Mouse (Mus musculus) cerebellum, postnatal 25 days (tissue): ENCODE measurements around the gene Retnla.
A peak's percentile ranks its signal among the peaks of the same experiment; 100 is the strongest.
"Not testable (repeated sequence)": the region's sequence is repeated elsewhere in the genome, so short reads cannot be mapped to it uniquely, and the experiment has no call there.

Source experiments
- DNase-seq, 2 experiments: peaks; one replicate each; pipeline ENCODE4 v3.0.0; 2021; ENCODE audit warnings: mixed read lengths in 2 of 2

Retnla gene

DNA sequence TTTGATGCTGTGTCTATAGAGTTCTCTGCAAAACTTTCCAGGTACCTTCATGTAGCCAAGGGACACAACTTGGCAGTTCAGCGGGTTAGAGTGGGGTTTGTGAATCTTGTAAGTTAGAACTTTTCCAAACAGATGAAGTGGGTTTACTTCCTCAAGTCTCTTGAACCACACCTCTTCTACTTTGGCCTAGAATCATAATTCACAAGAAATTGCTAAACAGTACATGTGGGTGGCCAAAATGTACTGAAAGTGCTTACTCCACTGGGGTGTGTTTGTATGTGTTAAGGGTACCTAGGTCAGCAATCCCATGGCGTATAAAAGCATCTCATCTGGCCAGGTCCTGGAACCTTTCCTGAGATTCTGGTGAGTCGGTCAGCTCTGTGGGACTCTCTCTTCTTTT is at the start of gene Retnla:
TSS of gene Retnla (plus strand) at position 286 of the 400 bp plus-strand sequence.
- no peak for DNase-seq

DNA sequence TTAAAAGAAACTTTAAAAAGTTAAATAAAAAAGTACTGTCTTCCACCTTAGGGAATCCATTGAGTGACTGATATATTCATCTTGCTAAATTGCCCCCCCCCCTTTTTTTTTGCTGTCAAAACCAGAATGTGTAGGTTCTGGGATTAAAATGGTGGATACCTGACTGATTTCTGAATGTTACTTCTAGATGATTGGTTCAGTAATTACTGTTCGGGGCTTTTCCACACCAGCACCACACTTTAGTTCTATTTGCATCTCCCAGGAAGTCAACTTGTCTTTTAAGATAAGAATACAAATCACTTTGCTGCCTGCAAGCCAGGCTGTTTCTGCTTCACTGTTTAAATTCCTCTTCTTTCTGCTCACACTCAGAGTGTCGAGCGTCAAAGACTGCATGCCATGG is 44.1 kb upstream of the Retnla start:
- DNase-seq = no peak

DNA sequence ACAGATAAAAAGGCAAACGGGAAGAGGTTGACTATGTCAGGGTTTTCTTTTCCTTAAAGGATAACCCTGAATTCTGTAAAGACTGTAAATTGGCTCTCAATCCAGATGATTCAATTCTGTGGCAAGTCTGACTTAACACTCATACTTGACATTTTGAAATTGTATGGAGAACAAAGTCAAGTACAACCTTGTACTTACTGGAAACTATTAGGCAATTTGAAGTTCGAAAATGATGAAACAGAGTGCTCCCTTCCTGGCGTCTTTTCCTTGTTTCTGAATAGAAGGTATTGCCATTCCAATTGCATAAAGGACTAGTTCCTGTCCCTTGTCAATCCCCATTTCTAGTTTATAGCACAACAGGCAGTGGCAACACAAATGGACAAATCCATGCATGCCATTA is 42.9 kb upstream of the Retnla start:
- DNase-seq = no peak

DNA sequence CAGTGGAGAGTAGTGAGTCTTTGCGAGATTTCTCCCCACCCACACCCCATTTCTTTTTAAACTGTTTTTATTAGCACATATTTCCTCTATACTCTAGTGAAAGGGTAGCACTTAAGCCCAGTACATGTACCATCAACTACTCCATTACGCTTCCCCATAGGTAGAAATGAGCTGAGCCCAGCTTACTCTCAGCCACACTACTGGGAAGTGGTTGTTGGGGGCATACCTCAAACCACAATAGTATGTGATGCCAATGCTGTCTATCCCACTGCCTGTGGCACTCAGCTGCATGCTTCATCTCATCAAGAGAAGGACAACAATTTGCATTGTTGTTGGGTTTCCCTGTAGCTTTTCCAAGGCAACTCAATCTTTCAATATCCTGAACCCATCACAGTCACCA is 41.4 kb upstream of the Retnla start:
- DNase-seq = no peak

DNA sequence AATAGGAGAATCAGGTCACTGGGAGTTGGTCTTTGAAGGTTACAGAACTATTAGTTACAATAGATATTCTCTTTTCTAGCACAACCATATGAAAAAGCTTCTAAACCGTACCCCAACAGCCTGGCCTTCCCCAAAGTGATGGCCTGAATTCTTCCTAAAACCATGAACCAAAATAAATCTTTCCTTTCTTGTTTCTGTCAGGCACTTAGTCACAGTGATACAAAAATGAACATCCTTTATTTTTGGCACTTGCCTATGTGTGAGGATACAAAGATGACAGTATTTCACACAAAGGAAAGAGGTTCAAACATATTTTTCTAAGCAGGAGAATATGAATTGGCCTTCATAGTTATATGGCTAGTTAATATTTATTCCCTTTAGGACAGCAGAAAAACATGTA is 36.9 kb upstream of the Retnla start:
- DNase-seq = no peak

DNA sequence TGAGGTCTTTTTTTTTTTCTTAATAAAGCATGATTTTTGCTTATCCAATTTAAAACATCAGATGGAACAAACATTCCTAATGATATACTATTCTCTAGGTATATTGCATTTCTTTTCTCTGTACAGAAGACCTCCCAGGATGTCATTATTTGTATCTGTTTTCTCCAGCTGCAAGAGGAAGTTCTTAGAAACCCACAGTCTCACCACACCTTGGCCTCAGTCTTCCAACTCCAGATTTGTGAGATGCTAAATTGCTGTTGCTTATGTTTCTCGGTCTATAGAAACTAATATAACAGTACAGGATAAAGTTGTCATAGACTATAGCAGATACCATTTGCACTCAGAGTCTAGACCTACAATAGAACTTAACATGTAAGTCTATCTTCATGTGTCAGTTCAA is 35.8 kb upstream of the Retnla start:
- no peak for DNase-seq

DNA sequence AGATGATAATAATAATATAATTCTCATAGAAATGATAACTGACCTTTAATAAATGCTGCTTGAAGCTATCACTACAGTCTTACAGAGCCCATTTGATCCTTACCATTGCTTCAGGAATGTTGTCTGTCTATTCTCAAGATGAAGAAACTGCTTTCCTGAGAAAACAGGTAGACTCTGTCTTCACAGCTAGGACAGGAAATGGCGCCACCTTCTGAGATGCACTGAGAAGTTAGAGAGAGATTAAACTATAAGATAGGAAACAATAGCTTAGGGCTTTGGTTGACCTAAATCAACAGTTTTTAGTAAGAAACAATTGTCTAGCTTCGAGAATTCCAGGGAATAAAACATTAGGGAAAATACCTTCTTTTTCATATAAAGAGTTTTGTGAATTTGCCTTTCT is 33.0 kb upstream of the Retnla start:
- peak in 1 of 2 experiments; percentile 21 for DNase-seq

DNA sequence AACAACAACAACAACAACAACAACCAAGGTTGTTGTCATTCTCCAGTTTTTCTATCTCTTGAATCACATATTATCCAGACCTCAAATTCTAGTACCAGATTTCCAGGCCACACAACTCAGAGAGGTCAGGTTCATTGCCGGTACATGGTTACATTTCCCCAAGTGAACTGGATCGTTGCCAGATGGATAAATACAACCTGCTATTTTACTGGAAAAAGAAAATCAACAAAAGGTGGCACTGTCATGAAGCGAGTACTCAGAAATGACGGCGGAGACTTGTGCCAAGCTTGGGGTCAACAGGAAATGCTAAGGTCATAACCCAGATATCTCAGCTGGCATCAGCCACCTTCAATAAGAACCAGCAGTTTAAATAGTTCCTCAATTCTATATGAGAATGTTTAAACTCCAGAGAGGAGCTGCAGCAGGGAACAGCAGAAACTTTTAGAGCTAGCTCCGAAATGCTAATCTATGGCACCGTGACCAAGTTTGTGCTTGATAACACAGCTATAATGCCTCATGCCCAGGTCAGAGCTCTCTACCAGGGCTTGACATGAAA is 30.4 kb upstream of the Retnla start:
- DNase-seq = no peak

DNA sequence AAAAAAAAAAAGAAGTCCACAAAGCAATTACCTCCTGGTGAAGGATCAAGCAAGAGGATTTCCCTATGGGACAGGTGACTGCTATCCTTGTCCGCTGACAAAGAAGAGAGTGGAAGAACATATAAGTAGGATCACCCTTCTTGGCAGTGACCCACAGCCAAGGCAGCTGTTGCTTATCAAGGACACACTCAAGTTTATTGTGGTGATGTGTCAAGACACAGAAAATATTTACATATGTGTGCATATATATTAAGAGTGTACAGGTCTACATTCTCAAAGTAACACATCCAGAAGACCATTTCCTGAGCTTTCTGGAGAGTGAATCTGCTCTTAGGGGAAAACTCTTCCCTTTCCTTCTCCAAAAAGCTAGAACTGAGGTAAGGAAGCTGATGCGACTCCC is 25.7 kb upstream of the Retnla start, which contains the start of gene Retnlb:
TSS of gene Retnlb (plus strand) at position 162 of the 400 bp plus-strand sequence.
- DNase-seq = no peak

DNA sequence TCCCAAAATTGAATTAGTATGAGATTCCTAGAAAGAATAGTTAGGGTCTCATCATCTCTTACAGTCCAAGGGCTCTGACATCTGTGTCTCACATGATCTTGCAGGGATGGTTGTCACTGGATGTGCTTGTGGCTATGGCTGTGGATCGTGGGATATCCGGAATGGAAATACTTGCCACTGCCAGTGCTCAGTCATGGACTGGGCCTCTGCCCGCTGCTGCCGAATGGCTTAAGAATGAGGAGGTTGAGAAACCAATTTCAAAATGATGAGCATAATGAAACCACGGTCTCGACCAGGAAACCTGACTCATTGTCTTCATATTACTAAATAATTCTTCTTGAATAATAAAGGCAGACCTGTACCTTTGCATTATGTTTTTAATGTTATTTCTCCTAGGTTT is 23.8 kb upstream of the Retnla start:
- DNase-seq = no peak

DNA sequence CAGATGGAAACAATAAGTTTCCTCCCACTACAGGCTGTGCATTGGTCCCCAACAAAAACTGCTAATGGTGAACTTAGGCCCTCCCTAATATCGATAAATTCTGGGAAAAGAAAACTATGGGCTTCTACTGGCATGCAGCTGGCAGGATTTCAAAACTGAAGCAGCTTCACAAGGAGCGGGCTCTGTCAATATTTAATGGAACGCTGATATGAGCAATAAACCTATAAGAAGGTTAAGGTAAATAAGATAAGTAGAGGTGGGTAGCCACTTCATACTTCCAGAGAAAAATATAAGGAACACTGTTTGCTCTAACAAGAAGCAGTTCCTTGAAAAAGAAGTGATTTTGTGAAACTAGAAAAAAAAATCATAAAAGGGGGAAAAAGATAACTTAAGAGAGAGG is 15.9 kb upstream of the Retnla start:
- DNase-seq = no peak

DNA sequence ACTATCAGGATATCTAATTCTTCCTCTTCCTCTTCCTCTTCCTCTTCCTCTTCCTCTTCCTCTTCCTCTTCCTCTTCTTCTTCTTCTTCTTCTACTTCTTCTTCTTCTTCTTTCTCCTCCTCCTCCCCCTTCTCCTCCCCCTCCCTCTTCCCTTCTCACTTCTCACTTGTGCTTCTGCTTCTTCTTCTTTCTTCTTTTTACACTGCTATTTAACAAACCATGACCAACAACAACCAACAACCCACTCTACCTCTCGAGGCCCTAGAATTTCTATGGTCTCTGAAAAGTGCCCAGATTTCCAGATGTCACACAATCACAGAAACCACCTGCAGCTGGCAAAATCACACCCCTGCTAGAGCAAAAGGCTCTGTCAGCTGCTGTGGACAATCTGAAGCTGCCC is 14.7 kb upstream of the Retnla start:
- no peak for DNase-seq

DNA sequence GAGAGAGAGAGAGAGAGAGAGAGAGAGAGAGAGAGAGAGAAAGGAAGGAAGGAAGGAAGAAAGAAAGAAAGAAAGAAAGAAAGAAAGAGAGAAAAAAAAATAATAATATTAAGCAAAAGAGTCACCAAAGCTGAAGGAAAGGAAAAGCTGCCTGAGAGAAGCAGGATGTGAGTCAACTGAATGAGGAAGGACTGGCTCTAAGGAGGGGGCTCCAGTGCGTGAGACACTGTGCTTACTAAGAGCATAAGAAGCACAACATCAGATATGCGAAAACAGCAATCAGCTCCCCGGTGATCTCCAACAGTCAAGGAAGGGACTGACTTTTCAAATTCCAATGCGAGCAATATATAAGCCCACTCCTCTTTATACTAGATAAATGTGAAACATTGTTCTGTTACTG is 13.3 kb upstream of the Retnla start:
- DNase-seq = no peak

DNA sequence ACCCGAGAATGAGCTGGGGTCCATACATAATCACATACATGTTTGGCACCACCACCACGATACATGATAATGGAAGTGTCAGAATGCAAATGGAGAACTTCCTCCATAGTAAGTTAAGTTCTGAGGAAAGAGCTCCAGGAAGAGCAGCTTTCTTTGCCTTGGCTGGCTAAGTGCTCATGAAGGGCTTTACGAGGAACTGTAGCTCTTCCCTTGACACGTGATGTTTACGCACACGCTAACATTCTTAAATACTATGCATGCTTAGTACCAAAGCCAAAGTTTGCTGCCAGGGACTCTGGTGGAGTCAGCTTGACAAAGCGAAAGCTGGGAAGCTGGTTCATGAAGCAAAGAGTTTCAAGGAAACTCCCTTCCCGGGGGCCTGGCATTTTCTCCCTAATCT is 10.3 kb upstream of the Retnla start:
- DNase-seq = no peak

DNA sequence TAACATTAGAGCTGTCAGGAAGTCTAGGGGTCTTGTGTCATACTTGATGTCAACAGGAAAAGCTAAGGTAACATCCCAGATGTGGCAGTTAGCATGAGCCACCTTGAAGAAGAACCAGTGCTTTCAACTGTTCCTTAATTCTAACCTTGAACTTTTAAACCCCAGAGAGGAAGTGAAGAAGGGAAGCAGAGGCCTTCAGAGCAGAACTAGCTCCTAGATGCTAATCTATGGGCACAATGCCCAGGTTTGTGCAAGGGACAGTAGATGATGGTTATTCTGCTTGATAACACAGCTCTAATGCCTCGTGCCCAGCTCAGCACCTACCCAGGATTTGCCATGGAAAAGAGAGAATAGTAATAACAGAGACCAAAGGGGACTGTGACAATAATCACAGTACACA is 8.7 kb upstream of the Retnla start:
- DNase-seq = not testable (repeated sequence)

DNA sequence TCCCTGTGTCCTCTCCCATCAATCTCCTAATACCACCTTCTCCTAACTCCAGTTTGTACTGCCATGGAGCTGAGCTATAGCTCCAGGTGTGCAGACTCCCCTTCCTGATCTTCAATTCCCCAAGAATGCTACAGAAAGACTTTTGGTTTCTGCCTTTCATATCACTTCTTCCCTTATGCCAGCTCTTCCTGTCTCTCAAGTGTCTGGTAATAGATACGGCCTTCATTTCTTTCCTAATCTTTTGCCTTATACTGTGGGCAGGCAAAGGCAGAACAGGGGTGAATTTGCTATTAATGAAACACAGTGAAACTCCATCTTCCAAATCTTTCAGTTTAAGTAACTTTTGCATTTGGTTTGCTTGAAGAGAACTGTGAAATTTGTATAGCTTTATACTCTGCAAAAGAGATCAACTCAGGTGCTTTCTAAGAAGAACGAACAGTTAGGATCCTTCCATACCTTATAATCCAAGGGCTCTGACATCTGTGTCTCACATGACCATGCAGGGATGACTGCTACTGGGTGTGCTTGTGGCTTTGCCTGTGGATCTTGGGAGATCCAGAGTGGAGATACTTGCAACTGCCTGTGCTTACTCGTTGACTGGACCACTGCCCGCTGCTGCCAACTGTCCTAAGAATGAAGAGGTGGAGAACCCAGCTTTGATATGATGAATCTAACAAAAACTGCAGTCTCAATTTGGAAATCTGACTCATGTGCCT is 1.5 kb downstream of the Retnla start:
- no peak for DNase-seq

DNA sequence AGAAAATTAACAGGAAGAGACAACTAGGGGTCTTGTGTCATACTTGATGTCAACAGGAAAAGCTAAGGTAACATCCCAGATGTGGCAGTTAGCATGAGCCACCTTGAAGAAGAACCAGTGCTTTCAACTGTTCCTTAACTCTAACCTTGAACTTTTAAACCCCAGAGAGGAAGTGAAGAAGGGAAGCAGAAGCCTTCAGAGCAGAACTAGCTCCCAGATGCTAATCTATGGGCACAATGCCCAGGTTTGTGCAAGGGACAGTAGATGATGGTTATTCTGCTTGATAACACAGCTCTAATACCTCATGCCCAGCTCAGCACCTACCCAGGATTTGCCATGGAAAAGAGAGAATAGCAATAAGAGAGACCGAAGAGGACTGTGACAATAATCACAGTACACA is 22.7 kb downstream of the Retnla start:
- DNase-seq = not testable (repeated sequence)

DNA sequence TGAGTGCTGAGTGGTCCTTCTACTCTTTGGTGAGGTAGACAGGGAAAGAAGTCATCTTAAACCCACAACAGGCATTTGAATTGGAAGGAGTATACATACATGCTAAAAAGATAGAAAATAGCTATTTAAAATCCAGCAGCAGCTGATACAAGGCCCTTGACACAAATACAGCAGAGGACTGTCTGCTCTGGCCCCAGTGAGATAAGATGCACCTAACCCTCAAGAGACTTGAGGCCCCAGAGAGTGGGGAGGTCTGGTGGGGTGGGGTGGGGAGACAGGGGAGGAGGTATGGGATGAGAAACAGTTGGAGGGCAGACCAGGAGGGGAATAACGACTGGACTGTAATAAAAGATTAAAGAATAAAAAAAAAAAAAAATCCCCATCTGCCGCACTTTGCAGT is 25.3 kb downstream of the Retnla start:
- no peak for DNase-seq

DNA sequence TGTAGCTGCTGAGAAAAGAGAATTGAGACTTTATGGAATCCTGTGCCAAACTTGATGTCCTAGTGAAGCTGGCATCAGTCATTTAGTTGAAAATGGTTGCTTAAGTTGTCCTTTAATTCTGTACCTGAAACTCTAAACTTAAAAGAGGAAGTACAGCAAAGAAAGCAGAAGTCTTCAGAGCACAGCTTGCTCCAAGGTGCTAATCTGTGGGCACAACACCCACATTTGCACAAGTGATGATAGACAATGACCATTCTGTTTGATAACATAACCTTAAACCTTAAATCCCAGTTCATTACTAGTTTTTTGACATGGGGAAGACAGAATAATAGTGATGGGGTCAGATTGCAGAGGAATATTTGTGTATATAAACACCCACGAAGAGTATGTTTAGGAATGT is 26.3 kb downstream of the Retnla start:
- DNase-seq = no peak

DNA sequence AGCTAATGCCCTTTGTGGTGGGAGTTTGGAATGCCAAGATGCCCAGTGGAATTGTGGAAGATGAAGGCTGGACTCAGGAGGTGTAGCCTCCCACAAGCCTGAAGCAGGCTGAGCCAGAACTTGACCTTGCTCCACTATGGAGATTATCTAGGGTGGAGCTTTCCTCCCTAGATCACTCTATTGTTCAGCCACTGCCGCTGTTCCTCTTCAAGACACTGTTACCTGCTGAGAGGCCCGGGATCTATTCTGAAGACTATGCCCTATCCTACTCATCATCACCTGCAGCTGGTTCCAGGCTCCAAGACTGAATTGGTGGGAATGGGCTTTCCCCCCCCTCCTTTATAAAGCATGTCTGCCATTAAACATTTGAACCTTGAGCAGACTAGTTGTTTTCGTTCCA is 27.3 kb downstream of the Retnla start:
- no peak for DNase-seq

DNA sequence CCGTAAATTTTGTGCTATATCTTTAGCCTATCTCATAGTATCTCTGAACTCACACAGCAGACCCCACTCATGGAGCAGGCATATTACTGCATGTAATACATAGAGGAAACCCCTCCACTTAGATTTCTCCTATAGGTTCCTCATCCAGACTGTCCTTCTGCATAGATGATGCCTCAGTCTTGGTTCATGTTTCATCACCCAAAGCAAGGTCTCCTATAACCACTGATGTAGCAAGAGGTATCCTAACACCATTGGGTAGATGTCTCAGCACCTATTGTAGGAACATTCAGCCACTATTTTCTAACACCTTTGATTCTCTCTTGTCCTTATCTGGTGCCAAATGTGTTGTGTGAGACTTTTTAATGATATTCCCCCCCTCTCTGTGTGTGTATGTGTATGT is 29.4 kb downstream of the Retnla start:
- no peak for DNase-seq

DNA sequence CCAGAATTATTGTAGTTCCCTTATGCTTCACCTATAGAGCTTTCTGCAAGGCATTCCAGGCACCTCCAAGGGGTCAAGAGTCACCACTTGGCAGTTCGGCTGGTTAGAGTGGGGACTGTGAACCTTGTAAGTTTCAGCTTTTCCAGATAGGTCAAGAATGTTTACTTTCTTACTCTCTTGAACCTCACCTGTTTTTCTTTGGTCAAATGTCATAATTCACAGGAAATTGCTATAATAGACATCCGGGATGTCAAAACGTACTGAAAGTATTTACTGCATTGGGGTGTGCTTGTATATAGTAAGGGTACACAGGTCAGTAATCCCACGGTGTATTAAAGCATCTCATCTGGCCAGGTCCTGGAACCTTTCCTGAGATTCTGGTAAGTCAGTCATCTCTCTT is 30.0 kb downstream of the Retnla start, which contains the start of gene Retnlg:
TSS of gene Retnlg (plus strand) at position 301 of the 400 bp plus-strand sequence.
- DNase-seq = no peak

DNA sequence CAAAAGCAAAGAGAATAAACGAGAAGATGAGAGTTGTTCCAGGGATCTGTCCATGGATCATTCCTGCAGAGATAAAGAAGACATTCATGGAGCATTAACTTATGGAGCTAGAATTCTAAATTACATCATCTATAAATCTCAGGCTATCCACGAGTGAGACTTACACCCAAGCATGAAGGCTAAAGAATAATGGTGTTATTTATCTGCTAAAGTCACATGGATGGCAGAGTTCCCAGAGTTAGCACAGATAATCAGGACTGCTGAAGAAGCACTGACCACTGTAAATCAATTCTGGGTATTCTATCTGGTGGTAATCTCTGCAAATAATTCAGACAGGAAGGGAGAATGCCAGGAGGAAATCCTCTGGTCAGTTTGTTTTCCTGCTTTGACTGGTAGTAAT is 48.4 kb downstream of the Retnla start:
- DNase-seq = no peak
